In genomic region chr11:8860878-8861277, GRCm38 (mm10) we compare ENCODE assay signal across 10 mouse cellular contexts.
DNase-seq lines count a peak whose midpoint lies in the region; ATAC-seq lines count a peak whose summit lies in the region.
"Had no signal": no experiment of that assay in that cellular context is flagged by ENCODE, and none has a peak within 500 bp of the region (broad histone marks: within the 10 kb centered on the region; RNA-seq: fewer than 3 reads in every experiment).

No protein-coding gene starts in this region.

- H3K27me3 ChIP-seq in kidney, embryonic 16.5 days (ENCODE audit: insufficient read depth, low read length) = no peaks in the 10 kb centered on the region
- H3K27me3 ChIP-seq in midbrain, embryonic 13.5 days = no peaks in the 10 kb centered on the region
- H3K27me3 ChIP-seq: hindbrain, embryonic 15.5 days had no signal

- 31% methylated on average over 3 of the region's 3 CpGs for WGBS in kidney, embryonic 16.5 days
- 28% methylated on average over 3 of the region's 3 CpGs for WGBS in midbrain, embryonic 13.5 days

- no peak overlapping the region for H3K9ac ChIP-seq in kidney, embryonic 16.5 days (replicated peaks; ENCODE audit: low read length)
- no peak overlapping the region for H3K9ac ChIP-seq in midbrain, embryonic 13.5 days (replicated peaks)
- H3K9ac ChIP-seq: hindbrain, embryonic 15.5 days had no signal

- ATAC-seq in CD4-positive, CD25-positive, alpha-beta regulatory T cell, adult 4 months = no peak
- ATAC-seq in kidney, embryonic 16.5 days (ENCODE audit: low FRiP score, low TSS enrichment) = no peak
- no peak for ATAC-seq in midbrain, embryonic 13.5 days

- H3K4me2 ChIP-seq in kidney, embryonic 16.5 days (replicated peaks; ENCODE audit: low read depth, low read length) = no peak overlapping the region
- H3K4me2 ChIP-seq in midbrain, embryonic 13.5 days (replicated peaks) = no peak overlapping the region
- H3K4me2 ChIP-seq: hindbrain, embryonic 15.5 days had no signal

- no peaks in the 10 kb centered on the region for H3K9me3 ChIP-seq in kidney, embryonic 16.5 days (ENCODE audit: low read length)
- no peaks in the 10 kb centered on the region for H3K9me3 ChIP-seq in midbrain, embryonic 13.5 days
- H3K9me3 ChIP-seq: hindbrain, embryonic 15.5 days; megakaryocyte, embryonic 14.5 days had no signal

- H3K4me1 ChIP-seq in kidney, embryonic 16.5 days (ENCODE audit: insufficient read depth, low read length) = peaks cover 13% of the 10 kb centered on the region
- peaks cover 14% of the 10 kb centered on the region for H3K4me1 ChIP-seq in midbrain, embryonic 13.5 days (replicated peaks)
- H3K4me1 ChIP-seq: hindbrain, embryonic 15.5 days; megakaryocyte, embryonic 14.5 days had no signal

- H3K36me3 ChIP-seq in kidney, embryonic 16.5 days (ENCODE audit: insufficient read depth, low read length) = no peaks in the 10 kb centered on the region
- no peaks in the 10 kb centered on the region for H3K36me3 ChIP-seq in midbrain, embryonic 13.5 days
- H3K36me3 ChIP-seq: hindbrain, embryonic 15.5 days had no signal

- DNase-seq in CD4-positive, CD25-positive, alpha-beta regulatory T cell, adult 2 months (ENCODE audit: low read depth, low spot score) = peak; percentile 6
- DNase-seq in kidney, adult 9 months = peak; percentile 24
- peak; percentile 27 for DNase-seq in NIH3T3 (ENCODE audit: low read depth)
- DNase-seq in kidney, postnatal 10 days = peak; percentile 47
- no peak for DNase-seq in yolk sac, embryonic 10.5 days (ENCODE audit: low spot score)

- no peak overlapping the region for H3K4me3 ChIP-seq in kidney, embryonic 16.5 days (ENCODE audit: low read length)
- H3K4me3 ChIP-seq in midbrain, embryonic 13.5 days (replicated peaks) = no peak overlapping the region
- H3K4me3 ChIP-seq: hindbrain, embryonic 15.5 days; megakaryocyte, embryonic 14.5 days had no signal

- no peak overlapping the region for H3K27ac ChIP-seq in kidney, embryonic 16.5 days (ENCODE audit: low read length)
- H3K27ac ChIP-seq in midbrain, embryonic 13.5 days = no peak overlapping the region
- H3K27ac ChIP-seq: hindbrain, embryonic 15.5 days had no signal
